Mouse (Mus musculus) forebrain, embryonic 13.5 days (tissue): ENCODE data around the gene Cmtm6. TPM values are rescaled to one million over a fixed set of nuclear protein-coding genes. Genes with fewer than 3 reads are reported as not detected.

Experiments used
- ATAC-seq: fragments of 200-750 bp; cut with Nextera tagmentation; 2 replicates; pipeline ENCODE4 v1.8.0; 2017
- H3K27ac ChIP-seq: fragments of 300-500 bp; sonication (generic); 2 replicates; pipeline ENCODE4 v1.5.1; 2015; ENCODE audit warnings: inconsistent platforms, mild to moderate bottlenecking, moderate library complexity
- H3K27me3 ChIP-seq: fragments of 300-500 bp; sonication (generic); 2 replicates; pipeline ENCODE4 v1.6.1; 2015; ENCODE audit warnings: mild to moderate bottlenecking, inconsistent platforms
- H3K36me3 ChIP-seq: fragments of 300-500 bp; sonication (generic); 2 replicates; pipeline ENCODE4 v1.6.1; 2015; ENCODE audit warnings: mild to moderate bottlenecking, inconsistent platforms; ENCODE audit not compliant: poor library complexity, severe bottlenecking
- H3K4me1 ChIP-seq: fragments of 300-500 bp; sonication (generic); 2 replicates; pipeline ENCODE4 v1.6.1; 2015; ENCODE audit warnings: inconsistent platforms
- H3K4me2 ChIP-seq: fragments of 300-500 bp; sonication (generic); 2 replicates; pipeline ENCODE4 v1.6.1; 2015; ENCODE audit warnings: inconsistent platforms, mild to moderate bottlenecking, moderate library complexity
- H3K4me3 ChIP-seq: fragments of 300-500 bp; sonication (generic); 2 replicates; pipeline ENCODE4 v1.5.1; 2015; ENCODE audit warnings: mild to moderate bottlenecking, inconsistent platforms
- H3K9ac ChIP-seq: fragments of 300-500 bp; sonication (generic); 2 replicates; pipeline ENCODE4 v1.6.1; 2015; ENCODE audit warnings: mild to moderate bottlenecking, inconsistent platforms
- H3K9me3 ChIP-seq: fragments of 300-500 bp; sonication (generic); replicated peaks from 2 replicates; pipeline ENCODE4 v1.6.1; 2016; ENCODE audit warnings: inconsistent platforms
- WGBS: fragments of 180-500 bp; shearing (Covaris S2); methylation state at CpG from one replicate; pipeline ENCODE4 v1.1.7; 2015; 5-methylcytosine and 5-hydroxymethylcytosine counted together
- polyA plus RNA-seq: library from polyadenylated mRNA; unstranded; fragments of >200 nt; fragmentation: Nextera tagmentation; extraction: Ambion mirVana; gene quantifications from 2 replicates; pipeline ENCODE4 v1.2.1, GENCODE M21; 2015

Cmtm6 gene
- polyA plus RNA-seq, 1 experiment from 2014 or later = 23.3 TPM

DNA sequence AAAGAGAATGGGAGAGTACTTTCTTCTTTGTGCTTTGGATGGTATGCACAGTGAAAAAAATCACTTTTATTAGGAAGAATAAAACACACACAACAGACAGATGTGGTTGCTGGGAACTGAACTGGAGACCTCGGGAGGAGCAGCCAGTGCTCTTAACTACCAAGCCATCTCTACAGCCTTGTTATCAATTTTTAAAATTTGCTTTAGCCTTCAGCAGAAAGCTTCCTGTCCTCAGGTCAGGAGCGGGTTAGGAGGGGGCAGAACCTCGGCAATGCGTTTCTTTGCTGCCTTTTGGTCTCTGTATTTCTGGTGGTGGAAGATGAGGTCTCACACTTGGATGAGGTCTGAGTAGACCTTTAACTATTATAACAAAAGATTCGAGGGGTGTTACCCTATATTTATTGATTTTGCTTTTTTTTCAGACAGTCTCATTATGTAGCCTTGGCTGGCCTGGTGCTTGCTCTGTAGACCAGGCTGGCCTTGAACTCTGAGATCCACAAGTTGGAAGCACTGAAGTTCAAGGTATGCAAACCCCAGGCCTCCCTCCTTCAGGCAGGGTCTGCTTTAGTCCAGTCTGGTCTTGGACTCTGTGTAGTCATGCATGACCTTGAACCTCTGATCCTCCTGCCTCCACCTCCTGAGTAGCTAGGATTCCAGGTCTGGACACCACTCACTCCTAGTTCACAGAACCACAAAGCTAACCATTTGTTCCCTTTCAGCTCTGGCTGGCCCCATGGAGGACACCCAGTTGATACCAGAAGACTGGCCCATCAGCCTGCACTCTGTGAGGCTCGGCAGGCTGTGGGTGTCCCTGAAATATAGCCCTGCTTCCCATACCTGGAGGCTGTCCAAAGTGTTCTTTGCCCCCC lies 46.5 kb downstream of the Cmtm6 start:
- Histone ChIP-seq H3K27ac (no peak overlapping the region), H3K36me3 (peaks cover 1% of the 10 kb centered on the region; the same call in 1 of the 2 replicates), H3K4me3 (no peak overlapping the region), H3K27me3 (peaks cover 7% of the 10 kb centered on the region; the same call in 1 of the 2 replicates), H3K4me1 (peaks cover 26% of the 10 kb centered on the region), H3K4me2 (no peak overlapping the region), H3K9me3 (no peaks in the 10 kb centered on the region), H3K9ac (no peak overlapping the region)
- no peak for ATAC-seq
- WGBS = 86% methylated on average over 6 of the region's 6 CpGs

DNA sequence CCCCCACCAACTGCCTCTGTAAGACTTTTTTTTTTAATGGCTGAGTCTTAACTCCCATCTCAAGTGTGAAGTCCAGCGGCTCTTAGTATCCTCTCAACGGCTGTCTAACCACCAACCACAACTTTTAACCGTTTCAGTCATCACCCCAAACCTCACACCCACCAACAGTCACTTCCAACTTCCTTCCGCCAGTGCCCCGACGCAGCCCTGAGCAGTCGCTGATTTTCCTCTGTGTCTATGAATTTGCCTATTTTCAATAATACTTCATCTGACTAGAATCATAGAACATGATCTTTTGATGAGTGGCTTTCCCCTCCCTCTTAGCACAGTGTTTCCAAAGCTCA lies 47.1 kb downstream of the Cmtm6 start:
- H3K27ac ChIP-seq = no peak overlapping the region
- 92% methylated on average over 7 of the region's 7 CpGs for WGBS
- H3K36me3 ChIP-seq = no peaks in the 10 kb centered on the region
- no peaks in the 10 kb centered on the region for H3K9me3 ChIP-seq
- no peak overlapping the region for H3K4me3 ChIP-seq
- H3K27me3 ChIP-seq = peaks cover 7% of the 10 kb centered on the region; the same call in 1 of the 2 replicates
- no peak for ATAC-seq
- no peak overlapping the region for H3K4me2 ChIP-seq
- no peak overlapping the region for H3K9ac ChIP-seq
- H3K4me1 ChIP-seq = peaks cover 26% of the 10 kb centered on the region

- Histone ChIP-seq H3K4me2 (no peak overlapping the region), H3K9me3 (no peaks in the 10 kb centered on the region), H3K27ac (no peak overlapping the region), H3K36me3 (no peaks in the 10 kb centered on the region), H3K4me1 (peaks cover 26% of the 10 kb centered on the region), H3K27me3 (peaks cover 7% of the 10 kb centered on the region; the same call in 1 of the 2 replicates), H3K9ac (no peak overlapping the region), H3K4me3 (no peak overlapping the region)
- no peak for ATAC-seq
- WGBS = 92% methylated on average over 7 of the region's 7 CpGs
Measured at GRCm38 (mm10) chr9:114778877-114779276, 48.0 kb downstream of the Cmtm6 start.

GRCm38 (mm10) chr9:114779984-114780745 lies 49.2 kb downstream of the Cmtm6 start:
- Histone ChIP-seq H3K36me3 (no peaks in the 10 kb centered on the region), H3K9ac (peak overlapping the region; percentile 73; the same call in 1 of the 2 replicates), H3K27me3 (peaks cover 7% of the 10 kb centered on the region; the same call in 1 of the 2 replicates), H3K9me3 (no peaks in the 10 kb centered on the region), H3K4me1 (peaks cover 23% of the 10 kb centered on the region), H3K4me2 (peak overlapping the region; percentile 96), H3K4me3 (peak overlapping the region; percentile 57), H3K27ac (no peak overlapping the region)
- peak; percentile 19 for ATAC-seq
- WGBS = 32% methylated on average over 23 of the region's 23 CpGs

- H3K27ac ChIP-seq = no peak overlapping the region
- peak overlapping the region; percentile 96 for H3K4me2 ChIP-seq
- peaks cover 22% of the 10 kb centered on the region for H3K4me1 ChIP-seq
- under 1% methylated on average over 36 of the region's 38 CpGs for WGBS
- peak overlapping the region; percentile 73 for H3K9ac ChIP-seq
- peak overlapping the region; percentile 57 for H3K4me3 ChIP-seq
- peak; percentile 62 for ATAC-seq
- H3K9me3 ChIP-seq = no peaks in the 10 kb centered on the region
- peaks cover 7% of the 10 kb centered on the region; the same call in 1 of the 2 replicates for H3K27me3 ChIP-seq
- no peaks in the 10 kb centered on the region for H3K36me3 ChIP-seq
Measured at GRCm38 (mm10) chr9:114780746-114781525, 50.0 kb downstream of the Cmtm6 start.

DNA sequence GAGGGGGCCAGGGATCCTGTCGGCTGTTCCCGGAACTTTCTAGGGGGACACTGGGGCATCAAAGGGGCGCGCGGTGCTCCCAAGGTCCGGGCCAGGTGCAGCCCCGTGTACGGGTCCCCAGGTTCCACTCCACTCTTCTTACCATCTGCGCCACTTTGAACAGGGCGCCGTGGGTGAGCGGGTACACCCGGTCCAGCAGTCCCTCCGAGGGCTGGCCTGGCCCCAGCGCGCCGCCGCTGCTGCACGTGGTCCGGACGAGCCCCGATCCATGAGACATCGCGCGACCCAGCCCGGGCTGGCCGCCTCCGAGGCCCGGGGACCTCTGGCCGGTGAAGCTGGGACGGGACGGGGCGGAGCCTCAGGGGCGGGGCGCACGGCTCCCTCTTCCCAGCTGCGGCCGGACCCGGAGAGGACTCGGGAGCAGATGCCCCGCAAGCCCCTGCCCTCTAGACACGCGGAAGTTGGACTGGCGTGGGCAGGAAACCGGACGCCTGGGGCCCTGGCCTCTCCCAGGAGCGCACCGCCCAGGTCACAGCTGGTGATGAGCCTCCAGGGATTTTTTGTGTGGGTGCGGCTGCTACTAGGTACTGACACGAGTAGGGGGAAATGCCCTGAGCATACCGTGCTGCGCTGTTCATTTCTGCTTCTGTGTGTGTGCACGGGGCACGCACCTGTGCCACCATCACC lies 50.8 kb downstream of the Cmtm6 start, which contains the start of gene Cmtm7:
Cmtm7 (minus strand) TSS at position 331 of the 687 bp plus-strand sequence.
- peak within 1 kb of the TSS; percentile 73 for H3K9ac ChIP-seq
- peaks cover 22% of the 10 kb centered on the region for H3K4me1 ChIP-seq
- peak; percentile 83 for ATAC-seq
- under 1% methylated on average over 49 of the region's 54 CpGs for WGBS
- H3K36me3 ChIP-seq = no peaks in the 10 kb centered on the region
- H3K9me3 ChIP-seq = no peaks in the 10 kb centered on the region
- H3K4me2 ChIP-seq = peak within 1 kb of the TSS; percentile 96
- H3K27me3 ChIP-seq = peaks cover 7% of the 10 kb centered on the region; the same call in 1 of the 2 replicates
- H3K4me3 ChIP-seq = peak within 1 kb of the TSS; percentile 57
- no peak within 1 kb of the TSS for H3K27ac ChIP-seq

DNA sequence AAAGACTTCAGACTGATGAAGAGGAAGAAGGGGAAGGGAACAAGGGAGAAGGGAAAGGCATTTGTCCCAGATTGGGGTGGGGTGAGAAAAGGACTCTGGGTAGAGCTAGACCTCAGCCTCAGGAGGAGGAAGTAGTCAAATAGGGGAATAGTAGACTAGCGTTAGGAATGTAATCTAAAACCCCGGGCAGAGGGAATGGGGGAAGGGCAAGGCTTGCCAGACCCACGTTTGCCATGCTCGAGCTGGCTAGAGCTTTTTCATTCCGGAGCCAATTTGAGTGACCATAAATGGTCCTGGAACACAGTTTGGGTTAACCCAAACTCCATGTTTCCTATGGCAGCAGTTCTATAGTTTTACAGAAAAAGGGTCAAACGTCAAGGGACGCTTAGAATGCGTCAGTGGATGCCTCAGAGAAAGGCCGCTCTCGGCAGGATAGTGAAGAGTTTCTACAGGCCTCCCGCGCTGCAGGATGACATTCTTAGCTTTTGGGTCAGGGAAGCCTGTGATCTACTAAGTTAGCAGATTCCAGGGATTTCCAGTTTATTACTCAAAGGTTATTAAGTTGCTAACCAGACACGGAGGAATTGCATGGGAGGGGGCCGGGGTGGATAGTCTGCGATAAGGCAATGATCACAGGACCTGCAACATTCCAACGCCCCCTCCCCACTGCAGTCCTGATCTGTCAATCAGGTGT lies 54.7 kb downstream of the Cmtm6 start:
- H3K4me2 ChIP-seq = no peak overlapping the region
- no peaks in the 10 kb centered on the region for H3K36me3 ChIP-seq
- 12% methylated on average over 16 of the region's 16 CpGs for WGBS
- H3K9me3 ChIP-seq = no peaks in the 10 kb centered on the region
- H3K4me3 ChIP-seq = no peak overlapping the region
- peaks cover 3% of the 10 kb centered on the region; the same call in 1 of the 2 replicates for H3K27me3 ChIP-seq
- no peak overlapping the region for H3K27ac ChIP-seq
- peaks cover 14% of the 10 kb centered on the region for H3K4me1 ChIP-seq
- ATAC-seq = no peak
- no peak overlapping the region for H3K9ac ChIP-seq

- WGBS = 95% methylated on average over 5 of the region's 5 CpGs
- no peak for ATAC-seq
- no peak overlapping the region for H3K27ac ChIP-seq
- H3K4me3 ChIP-seq = no peak overlapping the region
- H3K4me2 ChIP-seq = no peak overlapping the region
- H3K27me3 ChIP-seq = no peaks in the 10 kb centered on the region
- no peaks in the 10 kb centered on the region for H3K36me3 ChIP-seq
- no peaks in the 10 kb centered on the region for H3K4me1 ChIP-seq
- no peaks in the 10 kb centered on the region for H3K9me3 ChIP-seq
- H3K9ac ChIP-seq = no peak overlapping the region
Measured at GRCm38 (mm10) chr9:114787134-114787533, 56.2 kb downstream of the Cmtm6 start.

DNA sequence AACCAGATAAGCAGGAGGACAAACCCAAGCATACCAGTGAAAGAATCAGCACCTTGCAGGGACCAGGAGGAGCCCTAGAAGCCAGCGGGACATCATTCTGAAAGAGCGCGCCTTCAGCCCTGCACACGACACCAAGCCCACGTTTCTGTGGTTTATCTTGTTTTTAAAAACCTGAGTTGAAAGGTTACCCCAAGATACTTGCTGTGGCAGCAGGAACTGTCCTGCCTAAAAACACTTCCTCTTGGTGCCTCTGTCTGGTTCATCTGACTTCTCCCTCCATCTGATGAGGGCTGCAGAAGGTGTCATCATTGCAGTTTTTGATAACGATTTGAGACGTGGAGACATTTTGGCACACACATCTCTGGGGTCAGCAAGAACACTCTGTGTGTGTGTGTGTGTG lies 56.8 kb downstream of the Cmtm6 start:
- WGBS = 95% methylated on average over 7 of the region's 7 CpGs
- Histone ChIP-seq H3K4me3 (no peak overlapping the region), H3K9me3 (no peaks in the 10 kb centered on the region), H3K9ac (no peak overlapping the region), H3K36me3 (no peaks in the 10 kb centered on the region), H3K27me3 (no peaks in the 10 kb centered on the region), H3K4me2 (no peak overlapping the region), H3K27ac (no peak overlapping the region), H3K4me1 (no peaks in the 10 kb centered on the region)
- no peak for ATAC-seq

DNA sequence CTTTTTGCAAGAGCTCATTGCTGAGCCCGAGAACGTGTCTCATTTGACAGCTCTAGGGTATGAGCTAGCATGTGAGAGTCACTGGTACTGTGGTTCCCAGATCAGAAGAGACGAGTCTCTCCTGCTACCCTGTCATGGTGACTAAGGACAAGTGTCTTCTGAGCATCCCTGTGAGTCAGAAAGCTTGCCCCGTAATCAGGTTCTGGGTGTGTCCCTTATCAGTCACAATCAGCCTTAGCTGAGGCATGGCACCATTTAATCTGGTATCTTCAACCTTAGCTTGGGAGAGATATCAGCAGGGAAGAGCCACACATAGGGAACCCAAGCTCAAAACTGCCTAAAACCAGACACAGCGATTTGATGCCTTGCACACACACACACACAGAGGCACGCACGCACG lies 57.8 kb downstream of the Cmtm6 start:
- Histone ChIP-seq H3K4me2 (no peak overlapping the region), H3K4me1 (no peaks in the 10 kb centered on the region), H3K27me3 (no peaks in the 10 kb centered on the region), H3K9ac (no peak overlapping the region), H3K4me3 (no peak overlapping the region), H3K27ac (no peak overlapping the region), H3K9me3 (no peaks in the 10 kb centered on the region), H3K36me3 (no peaks in the 10 kb centered on the region)
- WGBS = 90% methylated on average over 8 of the region's 8 CpGs
- no peak for ATAC-seq

- 87% methylated on average over 7 of the region's 7 CpGs for WGBS
- H3K9me3 ChIP-seq = no peaks in the 10 kb centered on the region
- ATAC-seq = no peak
- no peak overlapping the region for H3K9ac ChIP-seq
- no peaks in the 10 kb centered on the region for H3K36me3 ChIP-seq
- no peaks in the 10 kb centered on the region for H3K27me3 ChIP-seq
- no peaks in the 10 kb centered on the region for H3K4me1 ChIP-seq
- no peak overlapping the region for H3K27ac ChIP-seq
- H3K4me3 ChIP-seq = no peak overlapping the region
- H3K4me2 ChIP-seq = no peak overlapping the region
Measured at GRCm38 (mm10) chr9:114789557-114789956, 58.6 kb downstream of the Cmtm6 start.
